Mouse (Mus musculus) limb, embryonic 11.5 days (tissue): ENCODE data around the gene Shc1. TPM values are rescaled to one million over a fixed set of nuclear protein-coding genes. Genes with fewer than 3 reads are reported as not detected.

ENCODE experiments used
- ATAC-seq: fragments of 200-750 bp; cut with Nextera tagmentation; 2 replicates; pipeline ENCODE4 v1.8.0; 2017; ENCODE audit warnings: low read depth; ENCODE audit not compliant: insufficient number of reproducible peaks, low FRiP score, low TSS enrichment
- DNase-seq: peaks from one replicate; pipeline ENCODE4 v3.0.0-alpha.2; 2015; ENCODE audit warnings: low spot score
- H3K27ac ChIP-seq: fragments of 300-500 bp; sonication (generic); replicated peaks from 2 replicates; pipeline ENCODE4 v1.5.1; 2014; ENCODE audit warnings: low read depth, mild to moderate bottlenecking, low read length
- H3K27me3 ChIP-seq: fragments of 300-500 bp; sonication (generic); 2 replicates; pipeline ENCODE4 v1.6.1; 2014; ENCODE audit warnings: mild to moderate bottlenecking, low read length, mixed read lengths; ENCODE audit not compliant: control insufficient read depth, insufficient read depth
- H3K36me3 ChIP-seq: fragments of 300-500 bp; sonication (generic); 2 replicates; pipeline ENCODE4 v1.6.1; 2014; ENCODE audit warnings: mild to moderate bottlenecking, low read length, moderate library complexity, mixed read lengths; ENCODE audit not compliant: control insufficient read depth, insufficient read depth
- H3K4me1 ChIP-seq: fragments of 300-500 bp; sonication (generic); 2 replicates; pipeline ENCODE4 v1.6.1; 2014; ENCODE audit warnings: low read length, mixed read lengths; ENCODE audit not compliant: control insufficient read depth, insufficient read depth
- H3K4me2 ChIP-seq: fragments of 300-500 bp; sonication (generic); 2 replicates; pipeline ENCODE4 v1.6.1; 2014; ENCODE audit warnings: low read depth, mild to moderate bottlenecking, moderate library complexity; ENCODE audit not compliant: severe bottlenecking
- H3K4me3 ChIP-seq: fragments of 300-500 bp; sonication (generic); 2 replicates; pipeline ENCODE4 v1.5.1; 2014; ENCODE audit warnings: low read depth, low read length
- H3K9ac ChIP-seq: fragments of 300-500 bp; sonication (generic); 2 replicates; pipeline ENCODE4 v1.6.1; 2014; ENCODE audit warnings: mild to moderate bottlenecking, low read length
- H3K9me3 ChIP-seq: fragments of 300-500 bp; sonication (generic); 2 replicates; pipeline ENCODE4 v1.6.1; 2016; ENCODE audit warnings: low read length; ENCODE audit not compliant: control insufficient read depth
- WGBS: fragments of 180-500 bp; shearing (Covaris S2); extraction: QIAGEN DNeasy Blood & Tissue Kit; methylation state at CpG from one replicate; pipeline ENCODE4 v1.1.7; 2014; 5-methylcytosine and 5-hydroxymethylcytosine counted together
- polyA plus RNA-seq: library from polyadenylated mRNA; unstranded; fragments of >200 nt; fragmentation: Nextera tagmentation; extraction: Ambion mirVana; gene quantifications from 2 replicates; pipeline ENCODE4 v1.2.1, GENCODE M21; 2014

Shc1 gene
- polyA plus RNA-seq, 1 experiment from 2014 or later: 55.7 TPM

- Histone ChIP-seq H3K9ac (no peak overlapping the region), H3K4me1 (peaks cover 5% of the 10 kb centered on the region; the same call in 1 of the 2 replicates), H3K9me3 (no peaks in the 10 kb centered on the region), H3K27me3 (no peaks in the 10 kb centered on the region), H3K4me3 (no peak overlapping the region), H3K36me3 (peaks cover 1% of the 10 kb centered on the region), H3K27ac (no peak overlapping the region), H3K4me2 (no peak overlapping the region)
- ATAC-seq (no peak), DNase-seq (no peak)
- WGBS: 87% methylated on average over 6 of the region's 6 CpGs
Observed at GRCm38 (mm10) chr3:89406887-89407286, 11.4 kb upstream of the Shc1 start.

GRCm38 (mm10) chr3:89408448-89408847, 9.8 kb upstream of the Shc1 start:
- no peak for ATAC-seq
- H3K9me3 ChIP-seq: no peaks in the 10 kb centered on the region
- H3K4me2 ChIP-seq: no peak overlapping the region
- no peaks in the 10 kb centered on the region; the same call in 1 of the 2 replicates for H3K36me3 ChIP-seq
- no peak overlapping the region for H3K27ac ChIP-seq
- no peak overlapping the region for H3K9ac ChIP-seq
- 59% methylated on average over 16 of the region's 16 CpGs for WGBS
- no peak overlapping the region for H3K4me3 ChIP-seq
- no peak for DNase-seq
- H3K4me1 ChIP-seq: peaks cover 5% of the 10 kb centered on the region; the same call in 1 of the 2 replicates
- no peaks in the 10 kb centered on the region for H3K27me3 ChIP-seq

- no peak for ATAC-seq
- DNase-seq: no peak
- H3K27ac ChIP-seq: no peak overlapping the region
- no peaks in the 10 kb centered on the region for H3K9me3 ChIP-seq
- H3K4me2 ChIP-seq: no peak overlapping the region
- no peaks in the 10 kb centered on the region for H3K27me3 ChIP-seq
- WGBS: 88% methylated on average over 3 of the region's 3 CpGs
- peaks cover 5% of the 10 kb centered on the region for H3K36me3 ChIP-seq
- peaks cover 5% of the 10 kb centered on the region; the same call in 1 of the 2 replicates for H3K4me1 ChIP-seq
- no peak overlapping the region for H3K4me3 ChIP-seq
- H3K9ac ChIP-seq: no peak overlapping the region
Observed at GRCm38 (mm10) chr3:89409701-89410100, 8.5 kb upstream of the Shc1 start.

- WGBS: 79% methylated on average over 10 of the region's 10 CpGs
- Histone ChIP-seq H3K4me3 (peak overlapping the region; percentile 46), H3K36me3 (peaks cover 13% of the 10 kb centered on the region), H3K9ac (peak overlapping the region; percentile 47), H3K27ac (no peak overlapping the region), H3K4me1 (peaks cover 5% of the 10 kb centered on the region; the same call in 1 of the 2 replicates), H3K27me3 (no peaks in the 10 kb centered on the region), H3K9me3 (no peaks in the 10 kb centered on the region), H3K4me2 (peak overlapping the region; percentile 57)
- ATAC-seq (no peak), DNase-seq (no peak)
Observed at GRCm38 (mm10) chr3:89410864-89411263, 7.4 kb upstream of the Shc1 start.

- peak; percentile 96 for ATAC-seq
Observed at GRCm38 (mm10) chr3:89411490-89412393, 6.5 kb upstream of the Shc1 start, which contains the start of gene Flad1. TSS of gene Flad1 (minus strand) at chr3:89411870.

GRCm38 (mm10) chr3:89416158-89416557, 2.1 kb upstream of the Shc1 start:
- H3K27me3 ChIP-seq: no peaks in the 10 kb centered on the region
- peaks cover 20% of the 10 kb centered on the region for H3K36me3 ChIP-seq
- no peak overlapping the region; the same call in 1 of the 2 replicates for H3K4me3 ChIP-seq
- H3K9ac ChIP-seq: no peak overlapping the region
- 96% methylated on average over 8 of the region's 8 CpGs for WGBS
- H3K27ac ChIP-seq: no peak overlapping the region
- H3K4me1 ChIP-seq: peaks cover 20% of the 10 kb centered on the region
- DNase-seq: no peak
- no peak for ATAC-seq
- no peak overlapping the region for H3K4me2 ChIP-seq
- H3K9me3 ChIP-seq: no peaks in the 10 kb centered on the region

More at GRCm38 (mm10) chr3:89411490-89412393, 6.5 kb upstream of the Shc1 start, which contains the start of gene Flad1:
- WGBS: 6% methylated on average over 28 of the region's 28 CpGs
- Histone ChIP-seq H3K4me3 (peak within 1 kb of the TSS; percentile 46), H3K36me3 (peaks cover 20% of the 10 kb centered on the region), H3K9ac (peak within 1 kb of the TSS; percentile 53), H3K4me1 (peaks cover 11% of the 10 kb centered on the region), H3K4me2 (peak within 1 kb of the TSS; percentile 57), H3K27ac (no peak within 1 kb of the TSS), H3K9me3 (no peaks in the 10 kb centered on the region), H3K27me3 (no peaks in the 10 kb centered on the region)
- DNase-seq: peak; percentile 99

- Histone ChIP-seq H3K4me2 (peak overlapping the region; percentile 77), H3K27me3 (no peaks in the 10 kb centered on the region), H3K4me3 (peak overlapping the region; percentile 70), H3K36me3 (peaks cover 20% of the 10 kb centered on the region), H3K27ac (no peak overlapping the region; the same call in 1 of the 2 replicates), H3K4me1 (peaks cover 28% of the 10 kb centered on the region), H3K9me3 (no peaks in the 10 kb centered on the region), H3K9ac (peak overlapping the region; percentile 61)
- ATAC-seq: no peak
- DNase-seq: no peak
- 28% methylated on average over 2 of the region's 2 CpGs for WGBS
Observed at GRCm38 (mm10) chr3:89417131-89417530, 1.1 kb upstream of the Shc1 start.

- H3K4me1 ChIP-seq: peaks cover 33% of the 10 kb centered on the region
- ATAC-seq (peak; percentile 31), DNase-seq (no peak)
- no peaks in the 10 kb centered on the region for H3K27me3 ChIP-seq
- peak overlapping the region; percentile 92 for H3K27ac ChIP-seq
- peaks cover 20% of the 10 kb centered on the region for H3K36me3 ChIP-seq
- H3K4me3 ChIP-seq: peak overlapping the region; percentile 70
- peak overlapping the region; percentile 61 for H3K9ac ChIP-seq
- 0% methylated on average over 20 of the region's 20 CpGs for WGBS
- peak overlapping the region; percentile 77 for H3K4me2 ChIP-seq
- H3K9me3 ChIP-seq: no peaks in the 10 kb centered on the region
Observed at GRCm38 (mm10) chr3:89417840-89418169, 438 bp upstream of the Shc1 start.
